Mouse (Mus musculus): Measurements from ENCODE around the gene Olfr54. TPM values are rescaled to one million over a fixed set of nuclear protein-coding genes. Genes with fewer than 3 reads are reported as not detected.

The Olfr54 gene
- not detected in 2 replicates for polyA plus RNA-seq (2012; rRNA removed)

- TF ChIP-seq POLR2A (IDR thresholded peaks at IDR 0.05; ENCODE audit: control insufficient read depth, extremely low read depth, insufficient read depth, low read length, poor library complexity), result no peak
- TF ChIP-seq CTCF (IDR thresholded peaks at IDR 0.05; ENCODE audit: borderline replicate concordance, control insufficient read depth, extremely low read depth, insufficient read depth, low read length, poor library complexity), result no peak
- no peaks in the 10 kb centered on the region for H3K36me3 ChIP-seq (ENCODE audit: control insufficient read depth, insufficient read depth, low read length)
- WGBS, result 74% methylated on average over 1 of the region's 1 CpGs
- no peaks in the 10 kb centered on the region for H3K4me1 ChIP-seq (replicated peaks; ENCODE audit: control insufficient read depth, insufficient read depth, low read length)
- no peaks in the 10 kb centered on the region for H3K27me3 ChIP-seq (ENCODE audit: control insufficient read depth, insufficient read depth, low read length)
- no peak for DNase-seq
- H3K27ac ChIP-seq (ENCODE audit: control insufficient read depth, insufficient read depth, low read length), result no peak within 1 kb of the TSS
- no peak within 1 kb of the TSS for H3K4me3 ChIP-seq (ENCODE audit: control insufficient read depth, insufficient read depth, low read length)
Observed at GRCm38 (mm10) chr11:51013936-51014335, at the start of gene Olfr54. Gene Olfr54 (plus strand): TSS chr11:51014236.

- H3K4me3 ChIP-seq (ENCODE audit: control insufficient read depth, insufficient read depth, low read length), result no peak overlapping the region
- H3K27me3 ChIP-seq (ENCODE audit: control insufficient read depth, insufficient read depth, low read length), result no peaks in the 10 kb centered on the region
- H3K4me1 ChIP-seq (replicated peaks; ENCODE audit: control insufficient read depth, insufficient read depth, low read length), result no peaks in the 10 kb centered on the region
- no peak overlapping the region for H3K27ac ChIP-seq (ENCODE audit: control insufficient read depth, insufficient read depth, low read length)
- WGBS, result 9% methylated on average over 2 of the region's 2 CpGs
- TF ChIP-seq CTCF (IDR thresholded peaks at IDR 0.05; ENCODE audit: borderline replicate concordance, control insufficient read depth, extremely low read depth, insufficient read depth, low read length, poor library complexity) (no peak), POLR2A (IDR thresholded peaks at IDR 0.05; ENCODE audit: control insufficient read depth, extremely low read depth, insufficient read depth, low read length, poor library complexity) (no peak)
- H3K36me3 ChIP-seq (ENCODE audit: control insufficient read depth, insufficient read depth, low read length), result no peaks in the 10 kb centered on the region
- no peak for DNase-seq
Observed at GRCm38 (mm10) chr11:50964886-50965285, 49.1 kb upstream of the Olfr54 start.

GRCm38 (mm10) chr11:50966230-50966629 lies 47.8 kb upstream of the Olfr54 start, which contains the start of gene Olfr1378:
Gene Olfr1378 (plus strand): TSS chr11:50966530.
- Histone ChIP-seq H3K27me3 (ENCODE audit: control insufficient read depth, insufficient read depth, low read length) (no peaks in the 10 kb centered on the region), H3K27ac (ENCODE audit: control insufficient read depth, insufficient read depth, low read length) (no peak within 1 kb of the TSS), H3K4me3 (ENCODE audit: control insufficient read depth, insufficient read depth, low read length) (no peak within 1 kb of the TSS), H3K4me1 (replicated peaks; ENCODE audit: control insufficient read depth, insufficient read depth, low read length) (no peaks in the 10 kb centered on the region), H3K36me3 (ENCODE audit: control insufficient read depth, insufficient read depth, low read length) (no peaks in the 10 kb centered on the region)
- 94% methylated on average over 11 of the region's 11 CpGs for WGBS
- TF ChIP-seq POLR2A (IDR thresholded peaks at IDR 0.05; ENCODE audit: control insufficient read depth, extremely low read depth, insufficient read depth, low read length, poor library complexity), result no peak
- no peak for TF ChIP-seq CTCF (IDR thresholded peaks at IDR 0.05; ENCODE audit: borderline replicate concordance, control insufficient read depth, extremely low read depth, insufficient read depth, low read length, poor library complexity)
- DNase-seq, result no peak

- no peak for TF ChIP-seq POLR2A (IDR thresholded peaks at IDR 0.05; ENCODE audit: control insufficient read depth, extremely low read depth, insufficient read depth, low read length, poor library complexity)
- TF ChIP-seq CTCF (IDR thresholded peaks at IDR 0.05; ENCODE audit: borderline replicate concordance, control insufficient read depth, extremely low read depth, insufficient read depth, low read length, poor library complexity), result no peak
- no peak for DNase-seq
- WGBS, result 90% methylated on average over 4 of the region's 4 CpGs
- Histone ChIP-seq H3K27me3 (ENCODE audit: control insufficient read depth, insufficient read depth, low read length) (no peaks in the 10 kb centered on the region), H3K4me3 (ENCODE audit: control insufficient read depth, insufficient read depth, low read length) (no peak overlapping the region), H3K27ac (ENCODE audit: control insufficient read depth, insufficient read depth, low read length) (no peak overlapping the region), H3K36me3 (ENCODE audit: control insufficient read depth, insufficient read depth, low read length) (no peaks in the 10 kb centered on the region), H3K4me1 (replicated peaks; ENCODE audit: control insufficient read depth, insufficient read depth, low read length) (no peaks in the 10 kb centered on the region)
Observed at GRCm38 (mm10) chr11:50977216-50977615, 36.8 kb upstream of the Olfr54 start.

GRCm38 (mm10) chr11:50981667-50982066 lies 32.4 kb upstream of the Olfr54 start, which contains the start of gene Olfr1377:
Gene Olfr1377 (plus strand): TSS chr11:50981967.
- H3K4me3 ChIP-seq (ENCODE audit: control insufficient read depth, insufficient read depth, low read length), result no peak within 1 kb of the TSS
- H3K4me1 ChIP-seq (replicated peaks; ENCODE audit: control insufficient read depth, insufficient read depth, low read length), result no peaks in the 10 kb centered on the region
- no peak within 1 kb of the TSS for H3K27ac ChIP-seq (ENCODE audit: control insufficient read depth, insufficient read depth, low read length)
- whole genome bisulfite sequencing, result 79% methylated on average over 5 of the region's 5 CpGs
- no peaks in the 10 kb centered on the region for H3K27me3 ChIP-seq (ENCODE audit: control insufficient read depth, insufficient read depth, low read length)
- DNase-seq, result no peak
- no peak for TF ChIP-seq POLR2A (IDR thresholded peaks at IDR 0.05; ENCODE audit: control insufficient read depth, extremely low read depth, insufficient read depth, low read length, poor library complexity)
- no peak for TF ChIP-seq CTCF (IDR thresholded peaks at IDR 0.05; ENCODE audit: borderline replicate concordance, control insufficient read depth, extremely low read depth, insufficient read depth, low read length, poor library complexity)
- H3K36me3 ChIP-seq (ENCODE audit: control insufficient read depth, insufficient read depth, low read length), result no peaks in the 10 kb centered on the region

GRCm38 (mm10) chr11:51003296-51003695 lies 10.7 kb upstream of the Olfr54 start, which contains the start of gene Olfr51:
Gene Olfr51 (plus strand): TSS chr11:51003596.
- no peak for DNase-seq
- WGBS, result 89% methylated on average over 5 of the region's 5 CpGs
- H3K4me3 ChIP-seq (ENCODE audit: control insufficient read depth, insufficient read depth, low read length), result no peak within 1 kb of the TSS

GRCm38 (mm10) chr11:51011821-51012220 lies 2.2 kb upstream of the Olfr54 start:
- no peak for TF ChIP-seq POLR2A (IDR thresholded peaks at IDR 0.05; ENCODE audit: control insufficient read depth, extremely low read depth, insufficient read depth, low read length, poor library complexity)
- TF ChIP-seq CTCF (IDR thresholded peaks at IDR 0.05; ENCODE audit: borderline replicate concordance, control insufficient read depth, extremely low read depth, insufficient read depth, low read length, poor library complexity), result no peak
- no peaks in the 10 kb centered on the region for H3K36me3 ChIP-seq (ENCODE audit: control insufficient read depth, insufficient read depth, low read length)
- 87% methylated on average over 5 of the region's 5 CpGs for WGBS
- DNase-seq, result no peak
- no peaks in the 10 kb centered on the region for H3K4me1 ChIP-seq (replicated peaks; ENCODE audit: control insufficient read depth, insufficient read depth, low read length)
- H3K4me3 ChIP-seq (ENCODE audit: control insufficient read depth, insufficient read depth, low read length), result no peak overlapping the region
- H3K27ac ChIP-seq (ENCODE audit: control insufficient read depth, insufficient read depth, low read length), result no peak overlapping the region
- H3K27me3 ChIP-seq (ENCODE audit: control insufficient read depth, insufficient read depth, low read length), result no peaks in the 10 kb centered on the region

More at GRCm38 (mm10) chr11:51003296-51003695, 10.7 kb upstream of the Olfr54 start, which contains the start of gene Olfr51:
- TF ChIP-seq POLR2A (IDR thresholded peaks at IDR 0.05; ENCODE audit: control insufficient read depth, extremely low read depth, insufficient read depth, low read length, poor library complexity) (no peak), CTCF (IDR thresholded peaks at IDR 0.05; ENCODE audit: borderline replicate concordance, control insufficient read depth, extremely low read depth, insufficient read depth, low read length, poor library complexity) (no peak)
- Histone ChIP-seq H3K27ac (ENCODE audit: control insufficient read depth, insufficient read depth, low read length) (no peak within 1 kb of the TSS), H3K36me3 (ENCODE audit: control insufficient read depth, insufficient read depth, low read length) (no peaks in the 10 kb centered on the region), H3K4me1 (replicated peaks; ENCODE audit: control insufficient read depth, insufficient read depth, low read length) (no peaks in the 10 kb centered on the region), H3K27me3 (ENCODE audit: control insufficient read depth, insufficient read depth, low read length) (no peaks in the 10 kb centered on the region)
